Mouse (Mus musculus) gastrocnemius, postnatal 14 days (tissue): ENCODE results near the gene Cyb561. TPM values are rescaled to one million over a fixed set of nuclear protein-coding genes. Genes with fewer than 3 reads are reported as not detected.
A peak's percentile ranks its signal among the peaks of the same experiment; 100 is the strongest.

Experiments used
- DNase-seq: peaks from one replicate; pipeline ENCODE4 v3.0.0; 2021; ENCODE audit warnings: mixed read lengths
- intact Hi-C: fragments of 180-260 bp; cut with DNase I; formaldehyde crosslinking; loops from one replicate; pipeline ENCODE4 v1.15.1; 2025; ENCODE audit warnings: low total_unique reads
- total RNA-seq, 2 experiments: library from RNA; stranded (reverse); gene quantifications; 2 replicates each; pipeline ENCODE4 v1.2.3; 2021

Gene Cyb561
- total RNA-seq, 2 experiments from 2014 or later = 6.4 to 8.2 TPM

GRCm38 (mm10) chr11:105957501-105957900 lies 4.4 kb upstream of the Cyb561 start:
- DNase-seq = no peak
- intact Hi-C loops = no loop called here

- intact Hi-C loops = no loop called here
- DNase-seq = no peak
Measured at GRCm38 (mm10) chr11:105955815-105956430, 2.8 kb upstream of the Cyb561 start.

DNA sequence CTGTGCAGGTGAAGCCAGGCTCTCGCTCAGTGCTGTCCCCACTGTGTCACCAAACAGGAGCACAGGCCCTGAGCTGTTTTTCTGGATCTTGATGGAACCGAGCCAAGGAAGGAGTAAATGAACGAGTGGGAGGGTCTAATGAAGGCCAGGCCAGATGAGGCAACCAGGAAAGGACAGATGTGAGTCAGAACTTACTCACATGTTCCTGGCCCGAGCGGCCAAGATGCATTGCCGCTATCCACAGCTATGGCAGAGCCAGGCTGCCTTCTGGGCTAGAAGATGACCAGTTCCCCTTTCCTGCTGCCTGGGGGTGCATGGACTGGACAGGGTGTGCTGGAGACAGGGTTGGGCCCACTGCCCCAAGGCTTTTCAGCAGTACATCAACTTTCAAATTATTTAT lies 266 bp upstream of the Cyb561 start:
- peak; percentile 58 for DNase-seq
- intact Hi-C loops = no loop called here

GRCm38 (mm10) chr11:105952111-105952510 lies 1.0 kb downstream of the Cyb561 start:
- intact Hi-C loops = no loop called here
- no peak for DNase-seq

DNA sequence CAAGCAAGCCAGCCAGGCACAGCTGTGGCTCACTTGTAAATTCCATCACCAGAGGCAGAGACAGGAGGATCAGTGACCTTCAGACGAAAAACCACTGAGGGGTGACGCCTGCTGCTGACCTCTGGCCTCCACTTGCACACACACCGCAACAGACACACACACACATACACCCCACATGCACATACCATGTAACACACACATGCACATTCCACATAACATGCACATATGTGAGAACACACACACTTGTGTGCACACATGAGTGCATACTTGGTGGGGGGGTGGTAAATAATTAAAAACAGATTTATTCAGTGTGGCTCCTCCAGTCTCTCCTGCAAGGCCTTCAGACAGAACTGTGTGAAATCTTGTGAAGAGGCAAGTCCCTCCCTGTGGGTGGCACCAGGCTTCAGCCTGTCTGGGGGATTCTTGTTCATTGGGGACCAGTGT lies 1.5 kb downstream of the Cyb561 start:
- intact Hi-C loops = no loop called here
- DNase-seq = no peak

GRCm38 (mm10) chr11:105950519-105950918 lies 2.6 kb downstream of the Cyb561 start:
- intact Hi-C loops = no loop called here
- no peak for DNase-seq

DNA sequence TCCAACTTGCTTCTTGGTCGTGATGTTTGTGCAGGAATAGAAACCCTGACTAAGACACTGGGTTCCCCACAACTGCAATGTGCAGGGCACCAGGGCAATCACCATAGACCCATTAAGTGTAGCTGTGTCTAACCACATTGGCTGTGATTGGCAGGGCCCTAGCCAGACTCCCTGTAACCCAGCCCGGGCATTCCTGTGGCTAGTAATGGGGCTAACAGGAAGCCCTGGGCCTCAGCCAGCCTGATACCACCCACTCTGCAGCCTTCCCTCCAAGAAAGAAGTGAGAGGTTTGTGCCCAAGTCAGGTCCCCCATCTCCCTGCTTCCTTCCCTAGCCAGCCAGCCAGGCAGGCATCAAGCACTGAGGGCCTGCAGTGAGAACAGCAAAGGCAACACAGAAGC lies 4.9 kb downstream of the Cyb561 start:
- no peak for DNase-seq
- intact Hi-C loops = no loop called here

DNA sequence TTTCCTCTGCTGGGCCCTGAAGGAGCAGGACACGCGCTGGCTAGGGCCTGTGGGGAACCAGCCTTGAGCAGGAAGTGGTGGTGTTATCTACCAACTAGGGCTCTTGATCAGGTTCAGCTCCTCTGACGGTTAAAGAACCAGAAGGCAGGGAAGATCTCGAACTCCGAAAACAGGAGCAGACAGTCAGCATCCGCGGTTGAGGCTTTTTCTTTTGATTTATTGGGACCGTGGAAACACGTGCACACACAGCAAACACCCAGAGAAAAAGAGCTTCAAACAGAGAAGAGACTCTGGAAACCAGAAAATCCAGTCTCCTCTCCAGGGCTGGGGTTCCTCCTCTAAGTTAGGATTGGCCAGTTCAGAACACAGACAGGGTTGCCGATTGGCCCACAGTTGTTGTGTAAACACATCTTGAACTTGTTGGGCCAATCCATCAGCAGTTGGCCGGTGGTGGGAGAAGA lies 6.4 kb downstream of the Cyb561 start:
- intact Hi-C loops = no loop called here
- DNase-seq = no peak

GRCm38 (mm10) chr11:105944770-105945672 lies 8.1 kb downstream of the Cyb561 start:
- DNase-seq = no peak
- intact Hi-C loops = no loop called here

GRCm38 (mm10) chr11:105944126-105944621 lies 9.0 kb downstream of the Cyb561 start:
- peak; percentile 56 for DNase-seq
- intact Hi-C loops = no loop called here

- peak; percentile 53 for DNase-seq
- intact Hi-C loops = no loop called here
Measured at GRCm38 (mm10) chr11:105943133-105944102, 9.7 kb downstream of the Cyb561 start.

DNA sequence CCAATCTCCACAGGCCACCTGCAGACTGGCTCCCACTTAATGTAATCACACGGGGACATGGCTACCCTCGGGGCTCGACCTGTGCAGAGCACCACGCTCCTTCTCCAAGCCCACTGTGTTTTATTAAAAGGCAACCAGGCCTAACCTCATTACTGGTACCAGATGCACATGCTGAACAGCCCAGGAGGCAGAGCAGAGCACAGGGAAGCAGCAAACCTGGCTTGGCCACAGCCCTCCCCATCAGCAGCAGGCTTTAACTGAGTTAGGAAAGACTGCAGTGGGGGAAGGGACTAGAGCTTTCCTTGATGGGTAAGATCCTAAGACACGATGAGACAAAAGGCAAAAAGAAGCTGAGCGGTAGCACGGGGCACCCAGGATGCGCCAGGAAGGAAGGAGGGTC lies 11.2 kb downstream of the Cyb561 start:
- DNase-seq = no peak
- intact Hi-C loops = no loop called here

- intact Hi-C loops = no loop called here
- DNase-seq = peak; percentile 57
Measured at GRCm38 (mm10) chr11:105938771-105939170, 14.4 kb downstream of the Cyb561 start.

- no peak for DNase-seq
- intact Hi-C loops = no loop called here
Measured at GRCm38 (mm10) chr11:105936974-105937373, 16.2 kb downstream of the Cyb561 start.

DNA sequence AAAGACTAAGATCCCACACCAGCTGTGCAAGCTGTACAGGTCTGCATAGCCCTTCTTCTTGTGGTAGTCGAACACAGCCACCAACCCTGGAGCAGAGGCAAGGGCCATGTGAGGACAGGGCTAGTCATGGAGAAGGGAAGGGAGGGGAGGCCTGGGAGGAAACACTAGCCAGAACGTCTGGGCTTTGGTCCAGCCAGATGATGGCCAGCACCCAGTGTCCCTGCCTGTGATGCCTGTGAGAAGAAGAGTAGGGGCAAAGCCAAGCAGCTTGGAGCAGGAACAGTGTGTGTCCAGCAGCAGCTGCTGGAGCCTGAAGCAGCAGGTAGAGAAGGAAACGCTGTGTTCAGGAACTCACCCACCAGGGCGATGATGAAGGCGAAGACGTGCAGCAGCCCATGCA lies 16.9 kb downstream of the Cyb561 start:
- peak; percentile 92 for DNase-seq
- intact Hi-C loops = no loop called here

- no peak for DNase-seq
- intact Hi-C loops = no loop called here
Measured at GRCm38 (mm10) chr11:105935496-105935895, 17.6 kb downstream of the Cyb561 start.

- intact Hi-C loops = no loop called here
- DNase-seq = peak; percentile 75
Measured at GRCm38 (mm10) chr11:105934816-105935215, 18.3 kb downstream of the Cyb561 start.

GRCm38 (mm10) chr11:105934303-105934711 lies 18.8 kb downstream of the Cyb561 start:
- DNase-seq = peak; percentile 37
- intact Hi-C loops = no loop called here

DNA sequence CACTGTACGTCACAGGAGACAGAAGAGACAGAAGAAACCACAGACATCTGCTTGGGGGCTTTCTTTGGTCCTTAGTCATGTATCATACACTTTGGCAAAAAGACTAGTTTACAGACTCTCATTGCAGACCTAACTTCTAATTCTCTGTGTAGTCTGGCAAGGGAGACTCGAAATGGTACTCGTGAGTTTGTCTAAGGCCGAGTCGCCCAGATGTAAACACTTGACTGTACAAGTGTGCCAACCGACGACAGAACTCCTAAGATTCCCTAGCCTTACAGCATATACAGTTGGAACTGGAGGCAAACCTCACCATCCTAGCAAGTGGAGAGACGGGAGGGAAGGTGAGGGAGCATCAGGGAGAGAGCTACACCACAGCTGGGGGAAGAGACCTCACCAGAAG lies 19.4 kb downstream of the Cyb561 start:
- no peak for DNase-seq
- intact Hi-C loops = no loop called here

GRCm38 (mm10) chr11:105931380-105931779 lies 21.8 kb downstream of the Cyb561 start:
- DNase-seq = no peak
- intact Hi-C loops = no loop called here
